22 mouse cellular contexts compared by ENCODE assay signal in the genomic region with DNA sequence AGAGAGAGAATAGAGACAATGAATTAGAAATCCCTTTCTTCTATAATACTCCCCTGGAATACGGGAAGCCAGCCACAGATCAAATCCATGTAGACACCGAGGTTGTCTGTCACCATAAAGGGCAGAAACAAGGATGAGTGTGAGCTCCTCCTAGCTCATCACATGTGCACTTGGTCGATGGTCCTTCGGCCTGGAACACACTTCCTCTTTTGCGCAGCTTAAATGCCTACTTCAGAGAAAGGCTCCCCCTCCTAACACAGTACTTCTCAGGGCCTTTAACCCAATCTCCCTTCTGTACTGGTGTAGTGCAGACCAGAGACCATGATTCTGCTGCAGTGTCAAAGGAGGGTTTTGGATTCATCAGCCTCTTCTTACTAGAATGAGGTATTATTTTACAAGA.
"Had no signal": no experiment of that assay in that cellular context is flagged by ENCODE, and none has a peak within 500 bp of the region (broad histone marks: within the 10 kb centered on the region; RNA-seq: fewer than 3 reads in every experiment).

No protein-coding gene starts in this region.

- H3K9me3 ChIP-seq: limb, embryonic 12.5 days; limb, embryonic 15.5 days; midbrain, embryonic 10.5 days; neural tube, embryonic 12.5 days; neural tube, embryonic 15.5 days; stomach, embryonic 15.5 days had no signal

- H3K4me1 ChIP-seq: limb, embryonic 15.5 days; megakaryocyte, embryonic 14.5 days; midbrain, embryonic 10.5 days; stomach, embryonic 15.5 days had no signal

- DNase-seq: kidney, adult 11 months; kidney, postnatal 25 days; layer of hippocampus, adult 9-11 months; liver, postnatal 0 days; lung, embryonic 14.5 days; midbrain, embryonic 14.5 days; retina, postnatal 1 day; right cerebral cortex, postnatal 25 days; thymus, postnatal 25 days had no signal

- H3K4me3 ChIP-seq: layer of hippocampus, adult 2 months; left cerebral cortex, adult 2 months; limb, embryonic 12.5 days; limb, embryonic 15.5 days; megakaryocyte, embryonic 14.5 days; midbrain, embryonic 10.5 days; neural tube, embryonic 12.5 days; neural tube, embryonic 15.5 days; stomach, embryonic 15.5 days had no signal

- H3K27ac ChIP-seq: kidney, postnatal 0 days; layer of hippocampus, adult 2 months; left cerebral cortex, adult 2 months; limb, embryonic 12.5 days; limb, embryonic 15.5 days; liver, embryonic 14.5 days; macrophage; midbrain, embryonic 10.5 days; neural tube, embryonic 12.5 days; neural tube, embryonic 15.5 days; stomach, embryonic 15.5 days had no signal

- H3K27me3 ChIP-seq: limb, embryonic 15.5 days; neural tube, embryonic 12.5 days; neural tube, embryonic 15.5 days; stomach, embryonic 15.5 days had no signal

- H3K36me3 ChIP-seq: limb, embryonic 12.5 days; limb, embryonic 15.5 days; midbrain, embryonic 10.5 days; neural tube, embryonic 12.5 days; neural tube, embryonic 15.5 days; stomach, embryonic 15.5 days had no signal

- H3K9ac ChIP-seq: limb, embryonic 12.5 days; limb, embryonic 15.5 days; liver, embryonic 14.5 days; liver, postnatal 0 days; lung, embryonic 14.5 days; neural tube, embryonic 12.5 days; neural tube, embryonic 15.5 days; stomach, embryonic 15.5 days had no signal

- ATAC-seq: liver, postnatal 0 days; lung, postnatal 0 days had no signal
